Mouse (Mus musculus) spleen, postnatal 10 days (tissue): ENCODE results near the gene Lgi4.
A peak's percentile ranks its signal among the peaks of the same experiment; 100 is the strongest.

Experiments used
- DNase-seq, 2 experiments: peaks; one replicate each; pipeline ENCODE4 v3.0.0; 2021 to 2022; ENCODE audit warnings: low spot score in 2 of 2

Lgi4 gene

DNA sequence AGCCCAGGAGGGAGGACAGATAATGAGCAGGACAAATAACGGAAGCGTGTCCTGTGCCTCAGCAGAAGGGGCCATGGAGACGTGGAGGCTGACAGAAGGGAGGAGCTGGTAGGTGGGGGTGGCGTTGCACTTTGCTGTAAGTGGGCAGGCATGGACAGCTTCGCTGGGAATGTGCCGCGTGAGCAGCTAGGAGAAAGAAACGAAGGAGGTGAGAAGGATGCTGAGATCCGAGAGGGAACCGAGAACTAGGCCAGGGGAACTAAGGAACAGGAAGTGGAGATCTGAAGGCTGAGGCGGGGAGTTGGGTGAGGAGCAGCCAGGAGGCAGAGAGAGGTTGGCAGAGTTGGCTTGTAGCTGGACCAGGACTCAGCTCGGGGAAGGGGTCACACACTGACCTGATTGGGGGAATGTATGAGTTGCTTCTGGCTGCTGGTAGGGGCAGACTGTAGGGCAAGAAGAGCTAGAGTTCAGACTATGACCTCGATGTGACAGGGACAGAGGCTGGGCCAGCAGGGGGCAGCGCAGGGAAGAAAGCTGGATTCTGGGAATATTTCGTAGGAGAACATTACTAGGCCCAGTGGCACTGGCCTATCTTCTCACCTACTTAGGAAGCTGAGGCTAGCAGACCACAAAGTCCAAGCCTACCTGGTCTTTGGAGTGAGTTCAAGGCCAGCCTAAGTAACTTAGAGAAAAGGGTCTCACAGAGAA, 46.1 kb downstream of the Lgi4 start:
- DNase-seq: peak in 1 of 2 experiments; percentile 58

DNA sequence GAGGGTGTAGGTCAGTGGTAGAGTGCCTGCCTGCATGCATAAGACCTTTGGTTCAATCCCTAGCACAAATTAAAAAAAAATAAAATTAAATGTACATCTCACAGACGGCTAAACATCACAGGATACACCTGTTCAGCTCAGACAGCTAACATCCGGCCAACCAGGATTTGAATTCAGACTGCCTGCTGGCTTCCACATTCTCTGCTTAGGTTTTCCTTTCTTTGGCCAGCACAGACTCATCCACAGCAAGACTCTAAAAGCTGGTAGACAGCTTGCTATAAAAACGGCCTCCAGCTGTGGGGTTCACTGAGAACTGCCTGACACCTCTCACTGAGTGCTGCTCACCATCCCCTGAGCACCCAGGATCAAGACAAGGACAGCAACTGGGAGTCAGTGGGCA, 47.0 kb downstream of the Lgi4 start:
- DNase-seq: no peak

DNA sequence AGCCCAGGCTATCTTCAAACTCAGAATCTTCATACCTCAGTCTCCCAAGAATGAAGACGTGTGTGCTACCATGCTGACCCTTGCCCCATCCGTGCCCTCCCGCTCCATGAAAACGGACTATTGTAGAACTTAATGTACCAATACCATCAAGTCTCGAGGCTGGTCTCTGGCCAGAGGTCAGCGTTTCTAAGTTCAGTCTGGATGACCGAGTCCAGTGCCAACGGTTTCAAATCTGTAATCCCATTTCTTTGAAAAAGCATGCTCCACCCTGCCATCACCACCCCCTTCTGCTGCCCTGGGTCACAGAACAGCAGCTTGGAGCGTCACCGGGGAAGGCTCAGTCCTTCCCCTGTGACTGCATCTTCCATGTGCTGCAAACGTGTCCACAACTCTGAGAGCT, 48.6 kb downstream of the Lgi4 start:
- DNase-seq: no peak

DNA sequence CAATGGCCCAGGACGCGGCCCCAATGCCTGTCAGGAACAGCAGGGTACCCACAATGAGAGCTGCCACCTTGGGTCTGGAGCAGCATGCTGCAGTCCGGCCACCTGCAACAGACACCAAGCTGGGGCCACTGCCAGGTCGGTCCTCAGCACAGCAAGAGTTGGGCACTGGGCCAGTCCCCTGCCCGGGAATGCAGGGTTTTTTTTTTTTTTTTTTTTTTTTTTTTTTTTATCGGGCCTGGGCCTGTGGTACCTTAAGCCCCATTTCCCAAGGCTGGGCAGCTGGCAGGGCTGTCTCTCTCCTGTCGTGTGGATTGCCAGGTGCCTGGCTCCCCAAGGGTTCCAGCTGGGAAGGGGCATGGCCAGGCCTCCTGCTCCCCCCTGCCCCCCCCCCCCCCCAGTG, 49.9 kb downstream of the Lgi4 start:
- DNase-seq: no peak

DNA sequence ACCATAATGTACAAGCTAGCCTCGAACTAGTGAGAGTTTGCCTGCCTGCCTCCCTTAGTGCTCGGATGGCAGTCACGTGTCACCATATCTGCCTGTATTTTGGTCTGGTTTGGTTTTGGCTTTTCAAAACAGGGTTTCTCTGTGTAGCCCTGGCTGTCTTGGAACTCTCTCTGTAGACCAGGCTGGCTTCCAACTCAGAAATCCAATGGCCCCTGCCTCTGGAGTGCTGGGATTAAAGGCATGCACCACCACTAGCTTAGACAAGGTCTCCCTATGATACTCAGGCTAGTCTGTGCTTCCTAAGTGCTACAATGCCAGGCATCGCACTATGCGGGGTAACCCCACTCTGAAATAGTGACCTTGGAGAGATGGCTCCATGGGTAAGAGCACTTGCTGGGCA, 50.7 kb downstream of the Lgi4 start:
- DNase-seq: no peak

DNA sequence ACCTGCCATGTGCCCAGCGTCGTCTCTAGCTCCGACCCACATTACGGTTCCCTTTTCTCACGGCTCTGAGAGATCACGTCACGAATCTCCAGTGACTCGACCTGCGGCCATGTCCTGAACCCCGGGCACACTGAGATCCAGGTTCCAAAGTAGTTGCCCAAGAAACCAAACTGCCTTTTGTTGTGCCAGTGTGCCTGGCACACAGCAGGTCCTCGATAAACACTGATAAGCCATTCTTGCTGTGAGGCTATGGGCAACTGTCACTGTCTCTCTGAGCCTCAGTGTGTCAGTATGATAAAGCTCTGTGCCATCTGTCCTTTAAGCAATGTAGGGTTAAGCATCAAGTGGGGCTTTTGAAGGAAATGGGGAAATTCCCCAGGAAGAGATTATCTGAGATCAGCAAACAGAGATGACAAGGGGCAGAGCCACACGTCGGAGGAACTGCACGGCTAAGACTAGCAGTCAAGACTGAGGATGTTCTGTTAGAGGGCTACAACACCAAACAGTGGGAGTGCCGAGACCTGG, 51.8 kb downstream of the Lgi4 start:
- no peak for DNase-seq

DNA sequence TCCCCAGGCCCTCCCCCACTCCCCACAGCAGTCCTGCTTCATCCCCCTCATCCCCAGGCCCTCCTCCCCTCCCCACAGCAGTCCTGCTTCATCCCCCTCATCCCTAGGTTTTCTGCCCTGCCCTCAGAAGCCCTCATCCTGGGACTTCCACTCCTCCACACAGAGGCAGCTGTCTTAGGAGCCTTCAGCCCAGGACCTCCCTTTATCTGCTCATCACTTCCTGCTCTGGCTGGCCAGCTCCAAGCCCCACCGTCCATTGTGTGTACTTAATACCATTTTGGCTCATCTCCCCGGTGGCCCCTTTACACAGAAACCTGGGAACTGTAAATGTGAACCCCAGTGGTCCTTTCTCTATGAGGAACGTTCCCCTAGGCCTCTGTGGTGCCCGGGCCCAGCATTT, 52.9 kb downstream of the Lgi4 start:
- no peak for DNase-seq

DNA sequence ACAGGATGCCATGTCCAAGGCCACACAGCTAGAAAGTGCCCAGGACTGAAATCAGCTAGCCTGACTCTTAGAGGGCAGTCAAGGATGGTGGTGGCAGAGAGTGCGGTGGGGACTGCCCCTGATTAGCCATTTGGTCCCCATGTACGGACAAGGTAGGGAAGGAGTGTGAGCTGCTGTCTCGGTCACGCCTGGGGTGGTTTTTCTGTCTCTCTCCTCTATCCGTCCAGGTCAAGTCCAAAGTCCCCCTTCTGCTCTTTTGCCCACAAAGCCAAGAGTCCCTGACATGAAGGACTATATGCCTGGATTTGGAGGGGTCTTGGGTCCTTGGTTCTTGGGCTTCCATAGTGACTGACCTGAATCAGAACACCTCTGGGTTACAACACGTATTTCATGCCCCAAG, 54.7 kb downstream of the Lgi4 start:
- no peak for DNase-seq

DNA sequence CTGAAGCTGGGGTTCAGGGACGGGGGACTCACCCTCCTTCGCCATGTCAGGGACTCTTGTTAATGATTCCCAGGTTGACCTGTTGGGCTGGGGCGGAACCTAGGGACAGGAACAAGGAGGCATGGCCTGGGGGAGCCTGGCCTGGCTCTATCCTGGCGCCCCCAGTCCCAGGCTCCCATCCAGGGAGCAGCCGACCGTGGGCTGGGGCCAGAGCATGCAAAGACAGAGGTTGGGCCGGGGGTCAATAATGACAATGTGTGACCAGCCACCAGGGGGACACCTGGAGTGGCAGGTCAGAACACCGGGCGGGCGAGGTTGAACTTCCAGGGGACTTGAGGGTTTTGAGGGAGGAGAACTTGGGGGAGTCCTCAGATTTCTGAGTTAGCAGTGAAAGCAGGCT, 55.5 kb downstream of the Lgi4 start:
- DNase-seq: no peak

DNA sequence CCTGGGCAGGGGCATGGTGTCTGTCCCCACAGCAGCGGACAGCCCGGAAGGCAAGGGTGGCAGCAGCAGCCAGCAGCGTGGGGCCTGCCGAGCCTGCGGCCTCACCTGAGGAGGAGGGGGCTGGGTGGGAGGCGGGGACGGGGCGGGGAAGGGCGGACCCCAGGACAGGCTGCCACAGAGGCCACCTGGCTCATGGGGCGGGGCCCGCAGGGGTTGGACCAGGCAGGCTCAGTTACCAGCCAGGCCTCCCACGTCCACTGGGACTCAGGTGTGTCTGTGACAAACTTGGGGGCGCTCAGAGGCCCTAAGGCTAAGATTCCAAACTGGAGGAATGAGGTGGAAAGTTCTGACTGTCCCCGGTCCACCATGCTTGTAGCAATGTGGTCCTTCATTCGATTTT, 56.0 kb downstream of the Lgi4 start, which contains the start of gene Hpn:
Hpn (minus strand) TSS at position 109 of the 400 bp plus-strand sequence.
- DNase-seq: no peak

DNA sequence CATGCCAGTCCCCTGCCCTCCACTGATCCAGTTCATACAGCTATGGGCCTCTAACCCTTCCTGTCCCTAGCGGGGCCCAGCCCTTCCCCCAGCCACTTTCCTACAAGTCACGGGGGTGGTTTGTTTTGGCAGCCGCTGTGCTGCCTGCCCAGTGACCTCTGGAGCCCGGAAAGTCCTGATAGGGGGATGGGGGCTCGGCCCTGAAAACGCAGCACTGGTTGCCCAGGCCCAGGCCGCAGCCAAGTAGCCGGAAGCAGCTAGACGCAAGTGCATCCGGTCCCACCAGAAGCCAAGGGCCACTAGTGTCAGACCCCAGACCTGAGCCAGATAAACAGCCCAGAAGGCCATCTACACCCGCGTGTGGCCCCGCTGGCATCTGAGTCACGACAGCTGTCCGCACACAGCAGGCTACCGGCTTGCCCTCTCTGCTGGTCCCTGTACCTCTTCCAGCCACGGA, 56.5 kb downstream of the Lgi4 start:
- DNase-seq: peak in 1 of 2 experiments; percentile 43

DNA sequence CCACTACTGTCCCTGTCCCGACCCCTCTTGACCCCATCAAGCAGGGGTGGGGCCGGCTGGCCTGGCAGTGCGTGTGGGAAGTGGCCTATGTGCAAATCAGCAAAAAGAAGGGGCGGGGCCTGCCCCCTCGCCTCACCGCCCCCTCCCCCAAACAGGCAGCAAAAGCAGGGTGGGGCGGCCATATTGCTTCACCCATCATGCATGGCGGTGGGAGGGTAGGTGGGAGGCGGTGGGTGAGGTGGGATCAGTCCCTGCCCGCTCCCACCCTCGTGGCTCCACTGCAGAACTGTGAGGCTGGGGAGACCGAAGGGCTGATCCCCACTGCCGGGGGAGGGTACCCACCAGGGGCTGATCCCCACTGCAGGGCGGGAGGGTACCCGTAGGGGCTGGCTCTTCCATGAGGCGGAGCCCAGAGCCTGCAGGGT, 57.6 kb downstream of the Lgi4 start:
- no peak for DNase-seq

DNA sequence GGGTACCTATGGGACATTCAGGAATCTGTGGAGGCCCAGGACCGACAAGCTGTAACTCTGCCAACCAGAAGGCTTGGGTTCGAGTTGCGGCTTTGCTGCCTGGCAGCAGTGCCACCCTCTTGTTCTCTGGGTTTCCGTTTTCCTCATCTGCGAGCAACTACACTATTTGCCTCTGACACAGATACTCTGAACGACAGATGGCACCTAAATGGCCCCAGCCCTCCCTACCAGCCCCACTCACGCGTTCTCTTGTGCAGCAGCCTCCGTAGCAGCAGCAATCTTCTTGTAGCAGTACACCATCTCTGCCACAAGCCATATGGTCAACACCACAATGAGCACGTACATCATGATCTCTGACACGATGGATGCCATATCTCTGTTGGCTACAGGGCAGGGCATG, 58.3 kb downstream of the Lgi4 start:
- no peak for DNase-seq

DNA sequence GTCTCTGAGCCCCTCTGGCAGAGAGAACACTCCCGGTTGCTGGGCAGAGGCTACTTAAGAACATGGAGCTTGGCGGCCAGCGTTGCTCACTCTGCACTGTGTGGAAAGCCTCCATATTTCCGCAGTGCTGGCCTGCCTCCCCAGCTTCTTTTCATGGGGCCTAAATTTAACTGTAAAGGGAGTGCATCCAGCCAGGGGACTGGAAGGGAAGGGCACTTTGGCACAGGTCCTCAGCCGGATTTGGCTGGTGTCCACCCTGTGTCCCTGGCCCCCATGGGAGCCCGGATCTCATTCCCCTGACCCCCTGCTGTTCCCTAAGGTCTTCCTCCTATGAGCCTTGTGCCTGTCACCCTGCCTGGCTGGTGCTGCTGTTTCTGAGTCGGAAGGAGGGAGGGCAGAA, 59.3 kb downstream of the Lgi4 start:
- no peak for DNase-seq

DNA sequence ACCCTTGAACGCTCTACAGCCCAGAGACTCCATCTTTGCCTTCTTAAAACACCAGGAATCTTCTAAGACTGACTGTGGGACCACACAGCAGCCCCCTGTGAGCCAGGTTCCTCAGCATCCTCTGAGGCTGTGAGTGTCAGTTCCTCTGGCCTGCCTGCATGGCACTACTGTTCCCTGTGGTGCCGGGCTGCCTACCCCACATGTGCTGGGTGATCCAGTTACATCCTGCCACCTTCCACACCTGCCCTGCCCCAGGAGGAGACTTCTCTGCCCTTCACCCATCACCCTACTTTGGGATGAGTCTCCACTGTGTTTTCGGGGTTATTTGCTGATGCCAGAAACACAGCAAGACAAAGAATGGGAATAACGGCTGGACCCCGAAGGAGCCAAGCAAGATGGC, 60.4 kb downstream of the Lgi4 start:
- DNase-seq: no peak
